Mouse (Mus musculus) liver, embryonic 14.5 days (tissue): ENCODE results near the gene Yes1. TPM values are rescaled to one million over a fixed set of nuclear protein-coding genes. Genes with fewer than 3 reads are reported as not detected.
A peak's percentile ranks its signal among the peaks of the same experiment; 100 is the strongest.

ENCODE experiments used
- ATAC-seq: fragments of 200-750 bp; cut with Nextera tagmentation; 2 replicates; pipeline ENCODE4 v1.8.0; 2017; ENCODE audit warnings: moderate number of reproducible peaks, mild to moderate bottlenecking, moderate library complexity; ENCODE audit not compliant: insufficient read depth
- DNase-seq, 3 experiments: peaks; one replicate each; pipeline ENCODE4 v3.0.0-alpha.2; 2012 to 2013; ENCODE audit warnings: low read depth in 3 of 3, low spot score in 3 of 3
- H3K27ac ChIP-seq: fragments of 300-500 bp; sonication (generic); 2 replicates; pipeline ENCODE4 v1.5.1; 2014; ENCODE audit warnings: moderate library complexity, mild to moderate bottlenecking, control low read depth, inconsistent platforms
- H3K27me3 ChIP-seq: fragments of 300-500 bp; sonication (generic); 2 replicates; pipeline ENCODE4 v1.6.1; 2014; ENCODE audit warnings: mild to moderate bottlenecking, low read length, moderate library complexity; ENCODE audit not compliant: control insufficient read depth, insufficient read depth
- H3K36me3 ChIP-seq: fragments of 300-500 bp; sonication (generic); replicated peaks from 2 replicates; pipeline ENCODE4 v1.6.1; 2014; ENCODE audit warnings: low read depth; ENCODE audit not compliant: control insufficient read depth, insufficient read depth
- H3K4me1 ChIP-seq, 2 experiments: fragments of 200-500 bp in 1 of 2; fragments of 300-500 bp in 1 of 2; sonication (generic) in 1 of 2; replicated peaks; 2 replicates each; pipeline ENCODE4 v1.6.1; 2012 to 2014; ENCODE audit warnings: antibody characterized with exemption in 1 of 2, inconsistent platforms in 1 of 2, low read length in 1 of 2; ENCODE audit not compliant: control insufficient read depth in 2 of 2, insufficient read depth in 2 of 2
- H3K4me2 ChIP-seq: fragments of 300-500 bp; sonication (generic); 2 replicates; pipeline ENCODE4 v1.6.1; 2014; ENCODE audit warnings: low read depth, mild to moderate bottlenecking, control low read depth, moderate library complexity
- H3K4me3 ChIP-seq, 2 experiments: fragments of 200-500 bp in 1 of 2; fragments of 300-500 bp in 1 of 2; sonication (generic) in 1 of 2; 2 replicates each; pipeline ENCODE4 v1.5.1; 2012 to 2014; ENCODE audit warnings: low read depth in 2 of 2, low read length in 2 of 2, mild to moderate bottlenecking in 2 of 2, control low read depth in 1 of 2, inconsistent platforms in 1 of 2, moderate library complexity in 1 of 2; ENCODE audit not compliant: insufficient read depth in 1 of 2
- H3K9ac ChIP-seq: fragments of 300-500 bp; sonication (generic); replicated peaks from 2 replicates; pipeline ENCODE4 v1.6.1; 2014; ENCODE audit warnings: mild to moderate bottlenecking, control low read depth, moderate library complexity
- H3K9me3 ChIP-seq: fragments of 300-500 bp; sonication (generic); 2 replicates; pipeline ENCODE4 v1.6.1; 2016; ENCODE audit warnings: low read length, mixed read lengths; ENCODE audit not compliant: control insufficient read depth
- CTCF ChIP-seq: IDR thresholded peaks from 2 replicates; pipeline ENCODE4 v1.5.1; 2016; ENCODE audit warnings: antibody characterized with exemption, low read depth, control low read depth
- EP300 ChIP-seq: IDR thresholded peaks from 2 replicates; pipeline ENCODE4 v1.6.1; 2016; ENCODE audit warnings: antibody characterized with exemption, low read depth
- WGBS: fragments of 180-500 bp; shearing (Covaris S2); extraction: QIAGEN DNeasy Blood & Tissue Kit; methylation state at CpG from one replicate; pipeline ENCODE4 v1.1.7; 2014; ENCODE audit not compliant: insufficient replicate concordance; 5-methylcytosine and 5-hydroxymethylcytosine counted together
- polyA plus RNA-seq, 2 experiments: library from polyadenylated mRNA; depleted of rRNA in 1 of 2; stranded (reverse) in 1 of 2; unstranded in 1 of 2; fragments of >200 nt; fragmentation: Nextera tagmentation in 1 of 2; extraction: Ambion mirVana in 1 of 2; gene quantifications; 2 replicates each; pipeline versions ENCODE4 v1.2.1 to v1.2.3; 2012 to 2014

Yes1 gene
- polyA plus RNA-seq, 2 experiments: 1.6 to 4.2 TPM

DNA sequence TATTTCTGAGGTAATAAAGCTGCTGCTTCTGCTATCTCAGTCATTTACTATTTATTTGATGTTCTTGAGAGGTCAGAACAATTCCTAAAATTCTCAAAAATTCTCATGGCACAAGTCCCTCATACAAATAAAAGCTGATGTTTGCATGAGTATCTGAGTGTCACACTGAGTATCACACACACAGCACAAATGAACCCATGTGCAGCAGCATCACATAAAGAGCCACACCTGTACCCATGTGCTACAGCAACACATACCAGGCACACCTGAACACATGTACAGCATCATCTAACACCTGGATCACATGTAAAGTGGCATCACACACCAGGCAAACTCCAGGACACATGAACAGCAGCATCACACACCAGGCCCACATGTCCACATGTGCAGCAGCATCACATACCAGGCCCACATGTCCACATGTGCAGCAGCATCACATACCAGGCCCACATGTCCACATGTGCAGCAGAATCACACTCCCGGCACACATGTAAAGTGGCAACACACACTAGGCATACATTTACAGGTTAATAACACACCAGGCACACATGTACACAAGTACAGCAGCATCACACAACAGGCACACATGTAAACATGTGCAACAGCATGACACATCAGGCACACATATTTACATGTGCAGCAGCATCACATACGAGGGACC is 102.2 kb downstream of the Yes1 start:
- Histone ChIP-seq H3K27ac (peak overlapping the region; percentile 82), H3K9ac (peak overlapping the region; percentile 56), H3K9me3 (no peaks in the 10 kb centered on the region), H3K4me2 (peak overlapping the region; percentile 87), H3K27me3 (no peaks in the 10 kb centered on the region), H3K4me3 (peak overlapping the region; percentile 72 to 78), H3K4me1 (peaks cover 0 to 6% of the 10 kb centered on the region in 2 experiments; a peak in 2 of 4 replicates), H3K36me3 (no peaks in the 10 kb centered on the region)
- TF ChIP-seq CTCF (no peak), EP300 (no peak)
- DNase-seq (no peak), ATAC-seq (peak; percentile 21)
- WGBS: 30% methylated on average over 2 of the region's 2 CpGs

DNA sequence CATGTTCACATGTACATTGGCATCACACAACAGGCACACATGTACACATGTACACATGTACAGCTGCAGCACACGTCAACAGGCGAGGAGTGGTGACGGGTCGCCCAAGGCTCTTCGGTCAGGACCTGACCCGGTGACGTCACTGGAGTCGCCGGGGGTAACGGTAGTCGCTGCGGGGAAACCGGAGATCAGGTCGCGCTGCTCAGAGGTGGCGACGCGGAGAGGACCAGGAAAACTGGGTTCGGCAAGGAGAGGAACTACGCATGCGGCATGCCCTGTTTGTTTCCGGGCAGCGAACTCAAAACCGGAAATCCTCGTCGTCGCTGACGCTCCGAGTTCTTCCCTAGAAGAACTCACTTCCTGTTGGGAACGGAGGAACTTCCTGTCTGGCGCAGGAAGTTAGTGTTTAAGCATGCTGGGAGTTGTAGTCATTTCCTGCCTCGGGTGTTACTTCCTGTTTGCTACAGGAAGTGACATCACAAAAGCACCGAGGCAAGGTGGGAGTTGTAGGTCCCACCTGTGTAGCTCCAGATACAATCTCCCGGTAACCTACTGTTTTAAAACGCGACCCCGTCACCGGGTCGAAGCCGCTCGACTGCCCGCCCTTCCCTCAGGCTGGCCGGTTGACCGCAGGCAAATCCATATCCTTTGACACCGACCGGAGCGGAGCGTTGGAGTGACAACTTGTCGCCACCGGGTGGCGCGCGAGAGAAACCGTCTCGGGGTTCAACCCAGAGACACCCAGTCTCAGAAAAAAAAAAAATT is 102.9 kb downstream of the Yes1 start:
- no peaks in the 10 kb centered on the region for H3K9me3 ChIP-seq
- WGBS: under 1% methylated on average over 55 of the region's 55 CpGs
- peak; percentile 90 for ATAC-seq

DNA sequence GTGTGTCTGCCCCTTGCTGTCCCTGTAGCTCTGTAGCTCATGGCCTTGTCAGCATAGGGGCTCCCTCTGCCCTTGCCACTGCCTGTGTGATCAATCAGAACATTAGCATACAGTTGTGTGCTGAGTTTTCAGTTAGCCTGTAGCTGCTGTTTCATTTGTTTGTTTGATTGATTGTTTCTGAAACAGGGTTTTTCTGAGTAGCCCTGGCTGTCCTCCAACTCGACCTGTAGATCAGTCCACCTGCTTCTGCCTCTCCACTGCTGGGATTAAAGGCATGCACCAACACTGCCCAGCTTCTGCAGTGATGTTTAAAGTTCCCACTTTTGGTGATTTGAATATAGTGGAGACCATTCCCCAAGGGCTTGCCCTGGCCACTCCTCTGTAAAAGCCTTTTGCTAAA is 106.8 kb downstream of the Yes1 start:
- no peaks in the 10 kb centered on the region for H3K9me3 ChIP-seq
- 30% methylated on average over 1 of the region's 1 CpGs for WGBS
- no peak overlapping the region for H3K4me2 ChIP-seq
- no peak for DNase-seq
- no peak for ATAC-seq
- H3K36me3 ChIP-seq: no peaks in the 10 kb centered on the region
- TF ChIP-seq EP300 (no peak), CTCF (no peak)
- H3K27ac ChIP-seq: no peak overlapping the region; the same call in 1 of the 2 replicates
- H3K27me3 ChIP-seq: no peaks in the 10 kb centered on the region
- peaks cover 0 to 9% of the 10 kb centered on the region in 2 experiments; a peak in 2 of 4 replicates for H3K4me1 ChIP-seq
- no peak overlapping the region for H3K4me3 ChIP-seq
- H3K9ac ChIP-seq: no peak overlapping the region

More for the DNA sequence above, 102.9 kb downstream of the Yes1 start:
- no peaks in the 10 kb centered on the region for H3K36me3 ChIP-seq
- H3K4me3 ChIP-seq: peak overlapping the region; percentile 72 to 78
- peak; percentile 96 to 97 (median 97) for DNase-seq
- H3K9ac ChIP-seq: peak overlapping the region; percentile 56
- H3K27ac ChIP-seq: peak overlapping the region; percentile 82
- peak overlapping the region; percentile 87 for H3K4me2 ChIP-seq
- H3K27me3 ChIP-seq: no peaks in the 10 kb centered on the region
- TF ChIP-seq EP300 (0 out of 2 replicates have a peak, but pooled peaks have one; percentile 26), CTCF (peak; percentile 86)
- H3K4me1 ChIP-seq: peaks cover 0 to 6% of the 10 kb centered on the region in 2 experiments; a peak in 2 of 4 replicates

DNA sequence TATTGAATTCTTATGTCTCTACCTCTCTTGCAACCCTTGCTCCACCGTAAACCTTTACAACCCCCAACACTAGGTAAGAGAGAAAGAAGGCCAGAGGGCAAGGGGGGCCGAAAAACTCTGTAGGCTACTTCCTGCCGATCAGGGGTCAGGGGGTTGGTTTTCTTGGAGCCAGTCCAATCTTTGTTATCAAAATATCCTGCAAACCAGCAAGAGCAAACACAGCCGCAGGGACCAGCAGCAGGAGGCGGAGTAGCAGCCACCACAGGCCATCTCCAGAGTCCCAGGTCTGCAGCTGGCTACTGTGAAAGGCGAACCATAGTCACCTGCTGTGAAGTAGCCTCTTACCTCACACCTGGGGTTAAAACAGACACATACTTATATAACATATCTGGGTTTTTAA is 107.9 kb downstream of the Yes1 start:
- Histone ChIP-seq H3K36me3 (no peaks in the 10 kb centered on the region), H3K4me3 (no peak overlapping the region), H3K4me1 (peaks cover 0 to 6% of the 10 kb centered on the region in 2 experiments; a peak in 2 of 4 replicates), H3K4me2 (no peak overlapping the region), H3K27ac (no peak overlapping the region), H3K27me3 (no peaks in the 10 kb centered on the region), H3K9me3 (no peaks in the 10 kb centered on the region), H3K9ac (no peak overlapping the region)
- peak in 1 of 3 experiments; percentile 41 for DNase-seq
- TF ChIP-seq CTCF (no peak), EP300 (no peak)
- WGBS: 34% methylated on average over 6 of the region's 6 CpGs
- ATAC-seq: no peak

- 68% methylated on average over 9 of the region's 9 CpGs for WGBS
- no peak for ATAC-seq
Measured at GRCm38 (mm10) chr5:32720416-32720815, 109.4 kb downstream of the Yes1 start.

More at GRCm38 (mm10) chr5:32720416-32720815, 109.4 kb downstream of the Yes1 start:
- H3K36me3 ChIP-seq: no peaks in the 10 kb centered on the region
- DNase-seq: no peak
- TF ChIP-seq EP300 (no peak), CTCF (no peak)
- H3K27me3 ChIP-seq: no peaks in the 10 kb centered on the region
- H3K9ac ChIP-seq: no peak overlapping the region
- H3K4me1 ChIP-seq: peaks cover 0 to 11% of the 10 kb centered on the region in 2 experiments; a peak in 2 of 4 replicates
- H3K4me3 ChIP-seq: no peak overlapping the region
- no peaks in the 10 kb centered on the region for H3K9me3 ChIP-seq
- H3K27ac ChIP-seq: no peak overlapping the region
- H3K4me2 ChIP-seq: no peak overlapping the region
